Mouse (Mus musculus) MEL (cell line): ENCODE data around the gene Adamts14. TPM values are rescaled to one million over a fixed set of nuclear protein-coding genes. Genes with fewer than 3 reads are reported as not detected.

Source experiments
- DNase-seq: peaks from one replicate; pipeline ENCODE4 v3.0.0; 2011; ENCODE audit warnings: low read depth, low spot score
- H3K27ac ChIP-seq: 2 replicates; pipeline ENCODE4 v1.5.1; 2012; ENCODE audit warnings: low read depth, mild to moderate bottlenecking, control low read depth, low read length, moderate library complexity; ENCODE audit not compliant: control insufficient read depth
- H3K27me3 ChIP-seq, 2 experiments: fragments of 150-350 bp in 1 of 2; sonication (generic) in 1 of 2; 2 replicates each; pipeline ENCODE4 v1.6.1; 2012; ENCODE audit warnings: low read length in 2 of 2, mild to moderate bottlenecking in 2 of 2, improper control_type of control experiment in 1 of 2, moderate library complexity in 1 of 2; ENCODE audit not compliant: insufficient read depth in 2 of 2, control insufficient read depth in 1 of 2
- H3K36me3 ChIP-seq, 2 experiments: 2 replicates each; pipeline ENCODE4 v1.6.1; 2012 to 2014; ENCODE audit warnings: low read length in 2 of 2, improper control_type of control experiment in 1 of 2, inconsistent platforms in 1 of 2, mild to moderate bottlenecking in 1 of 2; ENCODE audit not compliant: insufficient read depth in 2 of 2, control insufficient read depth in 1 of 2
- H3K4me1 ChIP-seq, 2 experiments: fragments of 150-350 bp in 1 of 2; sonication (generic) in 1 of 2; 2 replicates each; pipeline ENCODE4 v1.6.1; 2012; ENCODE audit warnings: low read length in 2 of 2, improper control_type of control experiment in 1 of 2, mild to moderate bottlenecking in 1 of 2; ENCODE audit not compliant: insufficient read depth in 2 of 2, control insufficient read depth in 1 of 2
- H3K4me3 ChIP-seq, 2 experiments: fragments of 150-350 bp in 1 of 2; sonication (generic) in 1 of 2; 2 replicates each; pipeline ENCODE4 v1.5.1; 2012; ENCODE audit warnings: low read depth in 2 of 2, low read length in 2 of 2, mild to moderate bottlenecking in 2 of 2, moderate library complexity in 2 of 2, control low read depth in 1 of 2, improper control_type of control experiment in 1 of 2; ENCODE audit not compliant: control insufficient read depth in 1 of 2, insufficient read depth in 1 of 2
- H3K79me2 ChIP-seq: 2 replicates; pipeline ENCODE4 v1.6.1; 2012; ENCODE audit warnings: mild to moderate bottlenecking, low read length, moderate library complexity; ENCODE audit not compliant: control insufficient read depth, poor library complexity, insufficient read depth
- H3K9ac ChIP-seq: 2 replicates; pipeline ENCODE4 v1.6.1; 2012; ENCODE audit warnings: low read depth, mild to moderate bottlenecking, control low read depth, low read length, moderate library complexity; ENCODE audit not compliant: control insufficient read depth, poor library complexity, severe bottlenecking
- H3K9me3 ChIP-seq: fragments of 150-350 bp; sonication (generic); replicated peaks from 2 replicates; pipeline ENCODE4 v1.6.1; 2012; ENCODE audit warnings: mild to moderate bottlenecking, low read length, improper control_type of control experiment, moderate library complexity; ENCODE audit not compliant: insufficient read depth
- BHLHE40 ChIP-seq: IDR thresholded peaks from 2 replicates; pipeline ENCODE4 v1.6.1; 2012; ENCODE audit warnings: low read depth, mild to moderate bottlenecking, inconsistent platforms, low read length, improper control_type of control experiment, borderline replicate concordance
- CHD1 ChIP-seq: IDR thresholded peaks from 2 replicates; pipeline ENCODE4 v1.6.1; 2012; ENCODE audit warnings: low read depth, mild to moderate bottlenecking, inconsistent platforms, low read length, improper control_type of control experiment
- ETS1 ChIP-seq: IDR thresholded peaks from 2 replicates; pipeline ENCODE4 v1.6.1; 2012; ENCODE audit warnings: low read depth, mild to moderate bottlenecking, inconsistent platforms, low read length, improper control_type of control experiment, moderate library complexity
- GATA1 ChIP-seq: IDR thresholded peaks from 2 replicates; pipeline ENCODE4 v1.6.1; 2011; ENCODE audit warnings: low read depth, low read length, improper control_type of control experiment
- MAFK ChIP-seq: IDR thresholded peaks from 2 replicates; pipeline ENCODE4 v1.6.1; 2011; ENCODE audit warnings: low read depth, mild to moderate bottlenecking, low read length, improper control_type of control experiment, borderline replicate concordance
- MYB ChIP-seq: IDR thresholded peaks from 2 replicates; pipeline ENCODE4 v1.6.1; 2011; ENCODE audit warnings: mild to moderate bottlenecking, low read depth, low read length, improper control_type of control experiment
- MYC ChIP-seq: IDR thresholded peaks from 2 replicates; pipeline ENCODE4 v1.6.1; 2011; ENCODE audit warnings: low read depth, mild to moderate bottlenecking, low read length, improper control_type of control experiment, moderate library complexity
- NRF1 ChIP-seq: IDR thresholded peaks from 2 replicates; pipeline ENCODE4 v1.6.1; 2014; ENCODE audit warnings: low read depth, mild to moderate bottlenecking, inconsistent platforms, low read length, improper control_type of control experiment, moderate library complexity; ENCODE audit not compliant: poor library complexity, insufficient read depth, severe bottlenecking
- POLR2A ChIP-seq, 2 experiments: IDR thresholded peaks; 2 replicates each; pipeline ENCODE4 v1.6.1; 2011 to 2012; ENCODE audit warnings: low read length in 2 of 2, mild to moderate bottlenecking in 2 of 2, control low read depth in 1 of 2, improper control_type of control experiment in 1 of 2, low read depth in 1 of 2, moderate library complexity in 1 of 2; ENCODE audit not compliant: control insufficient read depth in 1 of 2, insufficient read depth in 1 of 2, poor library complexity in 1 of 2
- POLR2AphosphoS2 ChIP-seq: IDR thresholded peaks from 2 replicates; pipeline ENCODE4 v1.6.1; 2011; ENCODE audit warnings: low read length, improper control_type of control experiment
- POLR2AphosphoS5 ChIP-seq: IDR thresholded peaks from 2 replicates; pipeline ENCODE4 v1.6.1; 2012; ENCODE audit warnings: low read depth, borderline replicate concordance, mild to moderate bottlenecking, inconsistent platforms, low read length, moderate library complexity, mixed read lengths
- RCOR1 ChIP-seq: IDR thresholded peaks from 2 replicates; pipeline ENCODE4 v1.6.1; 2012; ENCODE audit warnings: low read depth, mild to moderate bottlenecking, inconsistent platforms, low read length, improper control_type of control experiment
- TAL1 ChIP-seq: IDR thresholded peaks from 2 replicates; pipeline ENCODE4 v1.6.1; 2012; ENCODE audit warnings: mild to moderate bottlenecking, inconsistent platforms, low read length, moderate library complexity, mixed read lengths
- TCF12 ChIP-seq: IDR thresholded peaks from 2 replicates; pipeline ENCODE4 v1.6.1; 2014; ENCODE audit warnings: low read depth, mild to moderate bottlenecking, inconsistent platforms, low read length, improper control_type of control experiment, moderate library complexity
- UBTF ChIP-seq: IDR thresholded peaks from 2 replicates; pipeline ENCODE4 v1.6.1; 2012; ENCODE audit warnings: low read depth, mild to moderate bottlenecking, inconsistent platforms, low read length, improper control_type of control experiment, moderate library complexity, borderline replicate concordance; ENCODE audit not compliant: insufficient read depth
- USF2 ChIP-seq, 2 experiments: IDR thresholded peaks; 2 replicates each; pipeline ENCODE4 v1.6.1; 2011 to 2012; ENCODE audit warnings: improper control_type of control experiment in 2 of 2, low read length in 2 of 2, borderline replicate concordance in 1 of 2, inconsistent platforms in 1 of 2, low read depth in 1 of 2, mild to moderate bottlenecking in 1 of 2; ENCODE audit not compliant: insufficient read depth in 1 of 2
- polyA plus RNA-seq, 2 experiments: library from polyadenylated mRNA; stranded (reverse) in 1 of 2; unstranded in 1 of 2; fragments of >175 nt in 1 of 2; fragments of >200 nt in 1 of 2; gene quantifications; 2 replicates each; pipeline versions ENCODE4 v1.2.1 to v1.2.4; 2012; ENCODE audit warnings: low replicate concordance in 2 of 2, low read depth in 1 of 2; ENCODE audit not compliant: insufficient read length in 2 of 2, insufficient read depth in 1 of 2, missing spikeins in 1 of 2
- total RNA-seq: library from RNA; depleted of rRNA; stranded (reverse); fragments of 300-350 nt; gene quantifications from 2 replicates; pipeline ENCODE4 v1.2.3, GENCODE M21; 2012

Adamts14 gene
- total and polyA plus RNA-seq, 3 experiments = not detected

DNA sequence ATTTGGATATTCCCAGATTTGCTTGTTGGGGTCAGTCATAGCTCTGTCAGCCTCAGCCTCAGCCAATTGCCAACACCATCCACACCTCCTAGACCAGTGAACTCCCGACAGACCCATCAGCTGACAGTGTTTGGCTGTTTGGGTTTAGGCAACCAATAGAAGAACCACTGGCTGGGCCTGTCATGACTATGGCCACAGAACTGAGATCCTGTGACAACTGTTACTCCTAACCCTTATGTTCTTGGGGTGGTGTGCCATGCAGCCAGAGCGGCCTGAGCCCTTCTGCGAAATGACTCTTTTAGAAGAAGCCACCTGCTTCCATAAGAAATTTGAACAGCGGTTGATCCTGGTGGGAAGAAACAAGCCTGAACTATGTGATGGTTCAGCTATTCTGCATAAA, 62.1 kb downstream of the Adamts14 start:
- Histone ChIP-seq H3K27ac (no peak overlapping the region), H3K9ac (no peak overlapping the region), H3K36me3 (no peaks in the 10 kb centered on the region)
- TF ChIP-seq POLR2A (IDR thresholded peaks at IDR 0.05; ENCODE audit: control insufficient read depth in 1 of 2, insufficient read depth in 1 of 2, low read depth in 1 of 2, low read length in 2 of 2, poor library complexity in 1 of 2) = no peak
- no peak for TF ChIP-seq POLR2AphosphoS5
- no peak for TF ChIP-seq MYC
- no peak for TF ChIP-seq CHD1
- no peak for TF ChIP-seq NRF1
- TF ChIP-seq GATA1 = no peak
- TF ChIP-seq UBTF = no peak
- TF ChIP-seq ETS1 = no peak
- TF ChIP-seq TCF12 = no peak
- TF ChIP-seq POLR2AphosphoS2 = no peak
- no peak for TF ChIP-seq RCOR1
- TF ChIP-seq TAL1 = no peak
- no peak for TF ChIP-seq MYB
- no peak for TF ChIP-seq USF2 (IDR thresholded peaks at IDR 0.05; ENCODE audit: borderline replicate concordance in 1 of 2, insufficient read depth in 1 of 2, low read depth in 1 of 2, low read length in 2 of 2)
- TF ChIP-seq, all 39 proteins: peak for 0
- DNase-seq = no peak
- Histone ChIP-seq H3K4me1 (peaks cover 0 to 2% of the 10 kb centered on the region in 2 experiments; a peak in 1 of 4 replicates), H3K79me2 (no peaks in the 10 kb centered on the region), H3K4me3 (no peak overlapping the region), H3K27me3 (no peaks in the 10 kb centered on the region), H3K9me3 (no peaks in the 10 kb centered on the region)

DNA sequence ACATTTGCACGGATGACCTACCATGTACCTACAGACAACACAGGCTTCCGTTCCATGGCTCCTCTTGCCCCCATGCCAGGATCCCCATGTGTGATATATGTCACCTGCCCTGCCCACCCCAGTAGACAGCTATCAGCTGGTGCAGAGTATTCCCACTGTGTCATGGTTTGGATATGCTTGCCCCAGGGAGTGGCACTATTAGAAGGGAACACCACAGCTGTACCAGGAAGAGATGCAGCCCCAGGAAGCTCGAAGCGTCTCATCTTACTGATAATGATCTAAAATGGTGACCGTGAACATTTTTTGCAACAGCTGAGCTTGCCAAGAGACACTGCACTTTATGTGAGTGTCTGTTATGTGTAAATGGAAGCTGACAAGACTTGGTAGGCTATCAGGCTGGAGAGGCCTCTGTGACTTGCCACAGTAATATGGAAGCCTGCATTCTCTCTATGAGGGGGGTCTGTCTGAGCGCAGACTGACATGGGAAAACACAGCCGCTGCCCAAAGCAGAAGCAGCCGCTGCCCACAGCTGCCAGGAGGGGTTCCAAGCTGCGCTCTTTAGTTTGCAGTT, 65.0 kb downstream of the Adamts14 start:
- Histone ChIP-seq H3K4me3 (no peak overlapping the region), H3K36me3 (no peaks in the 10 kb centered on the region), H3K27me3 (no peaks in the 10 kb centered on the region), H3K9ac (no peak overlapping the region), H3K79me2 (no peaks in the 10 kb centered on the region), H3K4me1 (no peaks in the 10 kb centered on the region), H3K27ac (no peak overlapping the region), H3K9me3 (no peaks in the 10 kb centered on the region)
- TF ChIP-seq MAFK (no peak), BHLHE40 (no peak)
- no peak for DNase-seq
